Mouse (Mus musculus) heart, postnatal 0 days (tissue): ENCODE data around the gene Crygb.

Source experiments
- CTCF ChIP-seq: IDR thresholded peaks from 2 replicates; pipeline ENCODE4 v1.5.1; 2016; ENCODE audit warnings: antibody characterized with exemption, control low read depth, low read depth
- EP300 ChIP-seq: IDR thresholded peaks from 2 replicates; pipeline ENCODE4 v1.6.1; 2016; ENCODE audit warnings: antibody characterized with exemption, low read depth

GRCm38 (mm10) chr1:65122574-65123372, 40.7 kb upstream of the Crygb start, which contains the start of gene D630023F18Rik:
- no peak for TF ChIP-seq CTCF
- TF ChIP-seq EP300: no peak
